Mouse (Mus musculus) 416B (cell line): ENCODE measurements at regions not wholly inside any gene's neighbourhood (a gene's known extent, or its start where the extent isn't known, plus 50 kb on each side); places are given as distances from the start of the nearest gene placed in this dataset.

Source experiments
- DNase-seq: peaks from one replicate; pipeline ENCODE4 v3.0.0; 2011; ENCODE audit warnings: low read depth

DNA sequence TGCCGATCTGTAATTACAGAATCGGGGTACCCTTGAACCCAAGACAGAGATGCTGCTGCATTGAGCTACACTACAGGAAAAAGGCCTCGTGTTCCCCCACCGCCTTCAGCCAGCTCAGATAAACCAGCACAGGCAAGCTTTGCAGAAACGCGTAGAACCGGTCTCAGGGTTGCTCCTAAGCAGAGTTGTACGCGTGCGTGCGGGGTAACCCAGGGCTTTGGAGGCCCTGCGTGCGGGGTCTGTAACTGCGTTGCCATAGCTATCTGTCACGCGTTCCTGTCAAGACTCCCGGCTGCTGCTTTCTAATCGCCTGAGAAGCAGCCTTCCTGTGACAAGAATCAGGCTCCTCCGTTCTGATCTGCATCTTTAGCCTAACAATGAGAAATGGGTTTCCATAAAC, 69.6 kb upstream of the Hnrnpa3 start:
- no peak for DNase-seq

DNA sequence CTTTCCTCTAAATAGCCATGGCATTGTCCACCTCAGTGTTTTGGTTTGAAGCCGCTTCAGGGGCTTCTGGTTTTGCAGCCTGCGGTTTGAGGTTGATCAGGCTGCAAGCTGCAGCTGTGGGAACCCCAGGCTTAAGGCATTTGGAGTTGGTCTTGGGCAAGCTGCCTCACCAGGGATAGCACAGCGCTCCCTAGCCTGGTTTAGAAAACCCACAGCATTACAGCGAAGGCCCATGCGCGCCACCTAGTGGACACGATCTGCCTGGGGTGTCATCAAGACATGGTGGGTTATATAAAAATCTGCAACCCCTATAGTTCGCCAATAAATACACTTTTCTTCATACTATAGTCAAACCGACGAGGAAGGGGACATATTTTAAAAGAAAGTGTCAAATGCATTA, 68.9 kb upstream of the Hnrnpa3 start:
- DNase-seq = peak; percentile 87

DNA sequence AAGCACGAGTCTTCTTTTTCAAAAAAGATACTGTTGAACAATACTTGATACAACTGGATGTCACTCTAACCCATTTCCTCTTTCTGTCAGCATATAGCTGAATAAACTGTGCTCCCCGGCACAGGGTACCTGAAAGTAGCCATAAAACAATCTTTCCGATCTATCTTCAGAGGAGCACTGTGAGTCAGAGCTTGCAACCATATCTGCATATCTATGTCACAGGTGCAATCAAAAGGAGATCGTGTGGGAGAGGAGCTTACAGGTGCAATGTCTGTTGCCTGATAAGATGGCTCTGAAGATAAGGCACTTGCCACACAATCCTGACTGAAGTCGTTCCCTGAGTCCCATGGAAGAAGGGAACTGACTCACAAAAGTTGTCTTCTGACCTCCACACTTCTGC, 58.5 kb upstream of the Hnrnpa3 start:
- peak; percentile 25 for DNase-seq

DNA sequence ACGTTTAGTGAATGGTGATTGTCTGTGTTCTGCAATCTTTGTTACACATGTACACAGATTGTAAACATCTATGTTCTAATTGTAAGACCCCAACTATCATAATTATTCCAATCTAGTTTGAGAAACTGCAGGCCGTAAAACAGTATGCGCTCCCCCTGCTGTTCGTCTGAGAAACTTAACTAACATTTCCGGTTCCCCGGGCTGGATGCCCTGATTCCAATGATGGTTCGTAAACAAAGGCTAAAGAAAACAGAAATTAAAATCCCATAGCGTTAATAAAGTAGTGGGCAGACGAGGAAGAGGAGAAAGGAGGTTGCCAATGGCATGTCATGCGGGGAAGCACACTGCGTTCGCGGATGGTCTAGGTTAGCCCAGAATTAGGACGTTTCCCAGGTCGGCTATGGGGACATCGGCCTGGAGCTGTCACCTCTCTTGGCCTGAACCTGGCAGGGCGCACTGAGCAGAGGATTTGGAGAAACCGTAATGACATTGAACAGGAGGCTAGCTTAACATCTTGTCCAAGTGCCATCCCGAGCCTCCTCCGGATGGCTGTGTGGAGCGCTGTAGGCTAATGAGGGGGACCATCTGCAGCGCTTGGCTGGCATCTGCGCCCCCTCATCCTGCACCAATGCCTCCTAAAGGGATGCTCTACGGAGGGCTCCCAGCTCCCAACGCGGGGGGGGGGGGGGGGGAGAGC, 55.7 kb upstream of the Hnrnpa3 start:
- DNase-seq = peak; percentile 44

DNA sequence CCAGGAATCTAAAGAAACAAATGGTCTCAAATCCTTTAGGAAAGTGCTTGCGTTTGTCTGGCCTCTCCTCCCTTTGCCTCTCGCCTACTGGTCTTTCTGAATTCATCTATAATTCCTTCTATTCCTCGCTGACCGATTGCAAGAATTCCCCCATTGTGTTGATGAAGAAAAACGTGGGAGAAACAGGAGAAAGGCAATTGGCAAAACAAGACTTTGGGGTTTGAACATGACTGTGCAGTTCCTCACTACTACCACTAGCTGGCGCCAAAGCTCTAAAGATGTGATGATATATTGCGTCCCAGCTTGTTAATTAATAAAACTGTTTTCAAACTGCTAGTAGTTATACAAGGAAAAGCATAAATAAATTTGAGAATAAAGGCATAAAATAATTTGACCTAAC, 53.4 kb upstream of the Hnrnpa3 start:
- DNase-seq = peak; percentile 71

DNA sequence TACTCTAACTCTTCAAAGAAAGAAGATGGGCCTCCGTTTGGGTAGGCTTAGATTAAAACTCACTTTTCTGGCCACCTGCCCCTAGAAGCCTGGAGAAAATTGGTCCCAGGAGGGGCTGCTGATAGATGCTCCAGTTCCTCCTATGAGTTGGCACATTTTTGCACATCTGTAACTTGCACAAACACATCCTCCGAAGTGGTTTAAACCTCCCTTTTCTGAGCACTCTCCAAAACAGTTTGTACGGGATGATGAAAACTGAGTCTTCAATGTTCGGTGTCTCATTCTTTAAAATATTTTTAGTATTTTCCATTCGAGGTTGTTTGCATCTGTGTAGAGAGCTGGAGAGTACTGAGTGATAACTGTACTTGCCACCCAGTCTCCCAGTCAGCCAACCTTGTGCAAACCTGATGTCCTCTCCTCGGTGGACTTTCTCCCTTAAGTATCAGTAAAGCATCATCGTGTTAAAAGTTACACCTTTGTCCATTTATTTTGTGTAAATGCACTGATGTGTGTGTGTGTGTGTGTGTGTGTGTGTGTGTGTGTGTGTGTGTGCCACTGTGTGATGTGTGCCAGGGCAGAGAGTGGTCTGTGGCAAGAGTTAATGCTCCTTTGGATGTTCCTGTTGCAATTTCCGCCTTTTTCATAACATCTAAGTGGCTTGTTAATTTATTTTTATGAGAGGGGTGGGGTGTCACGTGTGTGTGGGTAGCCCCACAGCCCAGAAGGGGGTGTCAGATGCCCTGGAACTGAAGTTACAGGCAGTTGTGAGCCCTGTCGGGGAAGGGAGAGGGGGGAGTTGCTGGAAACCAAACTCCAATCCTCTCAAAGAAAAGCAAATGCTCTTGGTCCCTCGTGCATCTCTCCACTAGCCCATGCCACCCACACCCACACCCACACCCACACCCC, 51.8 kb upstream of the Hnrnpa3 start:
- peak; percentile 80 for DNase-seq

DNA sequence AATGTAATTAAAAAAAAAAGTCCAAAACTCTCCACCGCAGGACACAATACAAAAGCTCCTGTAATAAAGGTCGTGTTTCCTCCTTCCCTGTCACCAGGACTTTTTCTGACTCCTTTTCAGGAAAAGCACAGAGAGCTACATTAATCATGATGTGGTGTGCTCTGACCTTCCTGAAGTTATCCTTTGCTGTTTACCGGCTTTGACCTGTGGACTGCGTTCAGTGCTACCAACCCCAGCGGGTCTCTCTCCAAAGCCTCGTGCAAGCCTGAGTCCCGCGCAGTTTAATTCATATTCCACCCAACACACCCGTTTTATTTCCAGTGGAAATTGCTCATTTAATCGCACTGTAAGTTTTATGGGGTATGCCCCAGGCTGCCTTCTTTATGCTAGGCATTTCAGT, 51.1 kb upstream of the Hnrnpa3 start:
- DNase-seq = no peak

DNA sequence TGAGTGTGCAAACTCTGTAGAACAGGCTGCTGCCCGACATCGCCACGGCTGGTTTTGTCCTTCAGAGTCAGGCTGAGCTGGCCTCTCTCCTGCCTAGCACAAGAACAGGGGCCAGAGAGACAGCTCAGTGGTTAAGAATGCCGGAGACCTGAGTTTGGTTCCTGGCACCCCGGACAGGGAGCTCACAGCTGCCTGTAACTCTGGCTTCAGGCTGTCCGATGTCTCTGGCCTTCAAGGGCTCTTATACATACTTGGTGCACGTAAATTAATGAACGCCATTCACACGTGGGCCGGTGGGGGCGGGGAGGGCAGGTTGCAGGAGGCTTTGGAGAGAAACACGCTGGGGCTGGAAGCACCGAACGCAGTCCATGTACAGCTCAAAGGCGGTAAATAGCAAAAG, 50.6 kb upstream of the Hnrnpa3 start:
- DNase-seq = no peak

DNA sequence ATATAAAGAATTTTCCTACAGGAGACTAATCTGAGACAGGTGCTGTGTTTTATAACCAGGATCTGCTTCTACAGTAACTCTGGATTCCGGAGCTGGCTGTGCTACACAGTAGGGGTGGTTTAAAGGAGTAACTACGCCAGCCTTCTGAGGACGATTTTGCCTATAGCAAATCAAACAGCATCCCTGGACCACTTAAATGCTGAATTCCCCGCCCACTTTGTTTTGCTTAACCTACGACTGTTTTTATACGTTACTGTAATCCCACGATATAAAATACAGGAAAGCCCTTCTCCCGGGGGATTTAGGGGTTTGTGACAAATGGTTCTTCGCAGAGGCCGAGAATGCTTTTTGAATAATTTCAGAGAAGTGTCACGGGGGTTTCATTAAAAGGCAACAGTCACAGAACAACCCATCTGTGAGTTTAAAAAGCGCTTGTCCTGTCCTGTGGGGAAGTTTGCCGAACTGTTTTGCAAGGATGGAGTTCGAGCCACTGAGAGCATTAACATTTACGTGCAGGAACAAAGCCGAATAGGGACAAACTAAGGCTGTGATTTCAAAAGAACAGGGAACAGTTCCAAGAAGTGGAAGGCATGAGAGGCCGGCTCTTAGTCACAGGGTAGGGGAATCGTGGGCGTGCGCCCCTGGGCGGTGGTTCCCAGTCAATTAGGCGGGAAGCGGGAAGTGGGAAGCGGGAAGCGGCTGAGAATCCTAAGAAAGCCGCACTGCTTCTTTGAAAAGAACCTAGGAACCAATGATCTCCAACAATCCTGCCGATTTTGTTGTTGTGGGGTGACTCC, 49.7 kb upstream of the Hnrnpa3 start:
- no peak for DNase-seq
